Mouse (Mus musculus) gastrocnemius, adult 8-10 months (tissue): ENCODE results near the gene Ccdc91. TPM values are rescaled to one million over a fixed set of nuclear protein-coding genes. Genes with fewer than 3 reads are reported as not detected.

ENCODE experiments used
- total RNA-seq, 4 experiments: library from RNA; stranded (reverse); gene quantifications; 2 replicates each; pipeline ENCODE4 v1.2.4; 2022

The Ccdc91 gene
- total RNA-seq, 4 experiments from 2014 or later = 94.8 to 106 (median 96.8) TPM

Other genes starting within 250 kb of the Ccdc91 start
- gene Pthlh, start 211.6 kb upstream of the Ccdc91 start, total RNA-seq = 1 to 10 TPM in 2 of 4 experiments, under 1 TPM in 2; 0.40 to 3.4 (median 1.2) TPM